Mouse (Mus musculus) c-Kit-positive CD71-positive TER-119-negative erythroid progenitor cells, embryonic 14.5 days (primary cell): Measurements from ENCODE around the gene Ckb.
"Not testable (repeated sequence)": the region's sequence is repeated elsewhere in the genome, so short reads cannot be mapped to it uniquely, and the experiment has no call there.

ENCODE experiments used
- DNase-seq: peaks from one replicate; pipeline ENCODE4 v3.0.0-alpha.2; 2013; ENCODE audit warnings: low read depth

The Ckb gene

DNA sequence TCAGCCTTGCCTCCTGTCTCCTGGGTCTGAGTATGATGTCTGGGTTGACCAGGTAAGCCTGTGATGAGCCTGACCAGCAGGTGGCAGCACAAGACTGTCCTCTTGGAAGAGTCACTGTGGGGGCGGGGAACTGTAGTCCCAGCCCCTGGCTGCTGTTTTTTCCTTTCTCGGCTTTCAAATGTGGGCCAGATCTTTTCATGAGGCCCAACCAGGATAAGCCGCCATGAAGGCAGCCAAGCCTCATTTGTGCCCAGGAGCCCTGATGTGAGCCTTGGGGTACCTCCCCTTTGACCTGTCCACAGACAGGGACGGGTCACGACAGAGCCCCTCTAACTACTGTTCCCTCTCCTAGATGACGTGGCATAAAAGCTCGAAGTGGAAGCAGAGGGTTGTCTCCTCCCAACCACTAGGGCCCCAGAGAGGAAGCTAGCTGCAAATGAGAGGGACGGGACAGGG, 3.7 kb downstream of the Ckb start:
- peak; percentile 91 for DNase-seq

DNA sequence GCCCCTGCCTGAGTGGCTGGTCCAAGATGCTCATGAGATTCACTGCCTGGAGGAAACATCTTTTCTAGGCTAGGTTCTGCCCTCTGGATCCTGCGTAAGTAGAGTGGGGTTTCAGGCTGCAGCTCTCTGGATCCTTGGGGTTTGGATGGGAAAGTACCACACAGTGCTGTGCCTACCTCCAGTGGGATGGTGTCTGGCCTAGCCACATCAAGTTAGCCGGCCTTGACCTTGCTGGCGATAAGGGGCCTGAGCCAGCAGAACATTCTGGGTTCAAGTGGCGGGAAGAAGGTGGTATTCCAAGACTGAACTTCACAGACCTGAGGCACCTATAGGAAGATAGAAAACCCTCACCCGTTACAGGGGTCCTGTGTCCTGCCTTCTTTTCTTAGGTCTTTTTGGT, 4.7 kb downstream of the Ckb start:
- DNase-seq, result no peak

DNA sequence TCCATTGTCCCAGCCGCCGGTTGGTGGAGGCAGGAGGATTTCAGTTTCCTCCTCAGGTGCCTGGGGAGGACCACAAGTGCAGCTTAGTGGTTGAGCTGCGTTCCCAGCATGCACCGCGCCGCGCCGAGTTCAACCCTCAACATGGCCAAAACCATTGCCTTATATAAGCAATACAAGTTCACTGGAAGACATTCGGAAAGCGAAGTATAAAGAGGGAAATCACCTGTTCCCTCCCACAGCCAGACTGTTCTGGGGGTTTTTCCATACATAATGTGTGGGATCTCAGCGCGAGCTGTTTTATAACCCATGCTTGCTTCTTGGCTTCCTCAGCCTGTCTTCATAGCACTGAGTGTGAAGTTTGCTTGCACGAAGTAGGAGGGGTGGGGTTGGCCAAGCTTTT, 5.8 kb downstream of the Ckb start:
- no peak for DNase-seq

DNA sequence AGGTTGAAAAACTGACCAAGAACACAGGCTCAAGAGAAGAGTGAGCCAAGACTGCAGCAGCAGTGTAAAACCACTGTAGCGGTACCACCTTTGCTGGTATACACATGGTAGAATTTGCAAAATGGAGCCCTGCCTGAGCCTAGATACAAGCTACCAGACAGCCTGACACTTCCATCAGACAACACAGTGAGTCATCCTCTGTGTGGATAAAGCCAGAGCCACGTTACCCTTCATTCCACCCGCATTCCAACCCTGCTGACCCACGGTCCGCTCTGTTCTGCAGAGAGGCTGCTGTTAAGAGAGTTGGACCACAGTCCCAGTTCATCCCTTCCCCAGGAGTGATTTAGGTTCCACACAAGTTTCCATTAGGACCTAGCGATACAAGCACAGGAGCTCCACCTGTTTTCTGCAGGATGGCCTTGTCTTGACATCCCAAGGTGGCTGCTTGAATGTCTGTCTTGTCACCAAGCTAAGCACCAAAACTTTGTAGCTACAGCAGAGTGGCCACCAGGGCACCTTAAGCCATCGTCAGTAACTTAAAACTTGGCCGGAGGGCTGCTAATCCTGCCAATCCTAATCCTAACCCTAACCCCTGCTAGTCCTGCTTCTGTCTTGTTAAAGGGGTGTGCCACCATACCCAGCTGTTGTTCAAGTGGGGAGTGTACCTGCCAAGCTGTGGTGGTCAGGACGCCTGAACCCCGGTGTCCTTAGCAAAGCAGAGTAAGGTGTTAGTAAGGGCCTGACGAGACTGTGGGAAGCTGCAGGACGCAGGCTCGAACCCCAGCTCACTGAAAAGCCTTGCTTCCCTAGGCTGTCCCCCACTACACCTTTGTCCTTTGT, 6.9 kb downstream of the Ckb start:
- no peak for DNase-seq

DNA sequence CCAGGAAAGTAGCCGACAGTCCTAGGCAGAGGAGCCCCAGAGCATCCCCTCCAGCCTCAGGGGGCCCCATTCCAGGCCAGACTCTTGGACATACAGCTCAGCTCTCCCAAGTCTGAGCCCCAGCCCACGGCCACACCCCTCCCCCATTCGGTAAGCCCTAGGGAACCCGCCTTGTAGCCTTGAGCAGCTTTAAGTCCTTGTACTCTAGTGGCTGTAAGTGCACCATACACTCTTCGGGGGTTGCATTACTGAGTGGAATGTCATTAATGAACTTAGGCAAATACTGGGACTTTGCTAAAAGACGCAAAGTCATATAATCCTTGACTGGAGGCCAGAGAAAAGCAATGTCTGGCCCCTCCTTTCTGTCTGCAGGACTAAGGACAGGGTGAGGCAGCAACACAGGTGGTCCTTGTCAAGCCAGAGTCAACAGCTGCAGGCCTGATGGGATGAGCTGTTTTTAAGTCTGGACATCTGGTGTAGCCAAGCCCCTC, 7.9 kb downstream of the Ckb start:
- no peak for DNase-seq

DNA sequence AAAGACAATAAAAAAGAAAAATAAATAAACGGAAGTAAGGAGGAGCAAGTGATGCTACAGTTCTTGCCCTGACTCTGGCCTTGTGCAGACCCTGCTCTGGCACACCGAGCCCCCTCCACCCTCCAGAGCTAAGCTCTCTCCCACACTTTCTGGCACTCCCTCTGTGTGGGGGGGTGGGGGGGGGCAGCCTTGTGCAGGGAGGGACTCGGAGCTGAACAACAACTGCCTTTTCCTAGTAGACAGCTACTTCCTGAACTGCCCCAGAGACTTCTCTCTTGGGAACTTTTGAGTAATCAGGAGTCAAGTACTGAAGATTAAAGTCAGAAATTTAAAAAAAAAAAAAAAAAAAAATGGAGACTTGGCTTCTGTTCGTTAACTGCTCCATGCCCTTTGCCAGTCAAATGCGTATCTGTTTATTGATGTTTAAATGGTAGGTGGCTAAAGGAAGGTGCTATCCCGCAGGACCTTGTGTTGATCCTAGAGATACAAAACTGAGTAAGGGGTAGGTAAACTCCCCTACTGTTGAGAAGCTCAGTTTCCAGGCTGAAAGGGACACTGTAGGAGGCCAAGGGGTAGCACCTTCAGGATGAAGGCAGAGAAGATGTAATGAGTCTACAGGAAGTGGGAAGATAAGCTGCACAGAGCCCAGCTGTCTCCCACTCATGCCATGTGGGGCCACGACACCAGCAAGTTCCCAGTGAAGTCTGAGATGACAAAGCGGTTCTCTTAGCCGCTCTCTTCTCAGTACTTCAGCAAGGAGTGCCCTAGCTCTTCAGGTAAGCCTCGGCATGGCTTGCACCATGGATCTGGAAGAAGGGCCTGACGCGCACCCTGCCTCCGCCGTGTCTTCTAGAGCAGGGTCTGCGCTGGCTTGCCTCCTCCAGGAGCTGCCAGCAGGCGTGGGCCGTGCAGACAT, 8.7 kb downstream of the Ckb start:
- DNase-seq, result no peak

DNA sequence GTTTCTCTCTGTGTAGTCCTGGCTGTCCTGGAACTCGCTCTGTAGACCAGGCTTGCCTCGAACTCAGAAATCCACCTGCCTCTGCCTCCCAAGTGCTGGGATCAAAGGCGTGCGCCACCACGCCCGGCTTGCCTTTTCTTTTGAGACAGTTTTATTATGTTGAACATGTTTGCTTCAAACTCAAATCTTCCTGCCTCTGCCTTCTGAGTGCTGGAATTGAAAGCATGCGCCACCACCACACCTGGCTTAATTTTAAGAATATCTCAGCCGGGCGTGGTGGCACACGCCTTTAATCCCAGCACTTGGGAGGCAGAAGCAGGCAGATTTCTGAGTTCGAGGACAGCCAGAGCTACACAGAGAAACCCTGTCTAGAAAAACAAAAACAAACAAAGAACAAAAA, 10.6 kb downstream of the Ckb start:
- not testable (repeated sequence) for DNase-seq

DNA sequence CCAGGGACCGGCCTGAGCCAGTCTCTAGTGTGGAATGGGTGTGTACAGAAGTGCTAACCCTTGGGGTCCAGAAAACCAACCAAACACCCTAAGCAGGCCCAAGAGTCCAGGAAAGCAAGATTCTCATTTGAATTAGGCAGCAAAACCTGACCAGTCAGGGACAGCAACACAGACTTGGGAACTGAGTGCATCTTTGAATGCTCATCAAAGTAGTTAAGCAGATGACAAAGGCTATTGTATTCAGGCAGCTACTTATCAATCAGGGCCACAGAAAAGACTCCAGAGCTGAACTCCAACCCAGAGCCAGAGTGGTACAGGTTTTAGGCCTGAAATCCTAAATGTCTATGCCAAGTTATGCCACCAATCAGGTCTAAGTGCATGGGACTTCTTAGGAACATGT, 11.5 kb downstream of the Ckb start:
- DNase-seq, result no peak

DNA sequence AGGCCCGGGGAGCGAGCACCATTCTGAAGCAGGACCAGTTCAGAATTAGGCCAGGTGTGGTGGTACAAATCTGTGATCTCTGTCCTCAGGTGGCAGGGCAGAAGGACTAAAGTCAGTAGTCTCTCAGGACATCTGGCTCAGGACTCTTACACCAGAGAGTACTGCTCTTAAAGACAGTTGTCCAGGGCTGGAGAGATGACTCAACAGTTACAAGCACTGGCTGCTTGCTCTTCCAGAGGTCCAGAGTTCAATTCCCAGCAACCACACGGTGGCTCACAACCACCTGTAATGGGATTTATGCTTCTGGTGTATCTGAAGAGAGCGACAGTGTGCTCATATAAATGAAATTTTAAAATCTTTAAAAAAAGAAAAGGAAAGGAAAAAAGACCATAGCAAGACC, 12.8 kb downstream of the Ckb start:
- no peak for DNase-seq

DNA sequence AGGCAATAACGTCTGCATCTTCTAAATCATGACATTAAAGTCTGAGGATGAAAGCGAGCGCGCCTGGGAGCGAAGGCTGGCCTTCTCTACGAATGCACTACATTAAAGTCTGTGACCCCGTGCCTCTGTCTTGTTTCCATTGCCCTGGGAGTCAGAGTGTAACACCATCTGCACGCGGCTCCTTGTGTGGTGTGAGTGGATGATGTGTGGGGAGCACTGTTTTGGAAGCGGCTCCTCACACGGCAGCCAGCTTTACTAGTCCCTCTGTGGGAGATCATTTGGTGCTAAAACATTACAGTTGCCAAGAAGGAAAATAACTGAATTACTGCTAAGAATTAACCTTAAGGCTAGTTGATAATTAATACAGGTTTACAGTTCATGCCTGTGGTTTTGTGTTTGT, 16.4 kb downstream of the Ckb start:
- DNase-seq, result no peak

DNA sequence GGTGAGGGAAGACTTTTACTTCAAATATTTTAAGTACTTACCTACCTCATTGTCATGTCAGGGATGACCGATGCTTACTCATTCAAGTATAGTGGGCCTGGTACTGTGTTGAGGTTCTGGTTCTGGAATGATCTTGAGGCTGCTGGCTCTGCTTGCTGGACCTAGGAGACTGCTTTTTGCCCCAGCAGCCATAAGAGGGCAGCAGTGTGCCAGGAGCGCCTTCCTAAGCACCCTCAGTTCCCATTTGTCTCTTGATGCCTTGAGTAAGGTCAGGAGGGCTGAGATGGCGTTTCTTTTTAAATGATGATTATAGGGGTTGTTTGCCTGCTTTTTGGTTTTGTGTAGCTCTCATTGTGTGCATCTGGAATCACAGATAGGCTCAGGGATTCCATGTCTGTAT, 18.7 kb downstream of the Ckb start:
- DNase-seq, result peak; percentile 50

DNA sequence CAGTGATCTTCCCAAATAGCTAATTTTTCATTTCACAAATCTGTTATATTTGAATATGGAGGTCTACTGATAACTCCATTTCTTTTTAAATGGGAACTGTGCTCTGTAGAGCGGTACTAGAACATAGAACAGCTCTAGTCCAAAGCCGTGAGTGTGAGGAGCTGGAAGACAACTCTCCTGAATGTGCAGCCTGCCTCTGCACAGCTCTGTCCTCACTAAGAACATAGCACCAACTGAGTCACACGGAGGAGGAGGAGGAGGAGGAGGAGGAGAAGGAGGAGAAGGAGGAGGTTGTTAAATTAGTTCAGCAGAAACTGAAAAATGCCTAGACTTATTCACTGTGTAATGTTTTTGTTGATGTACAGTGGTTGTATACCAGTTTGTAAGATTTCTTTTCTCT, 19.2 kb downstream of the Ckb start:
- no peak for DNase-seq

DNA sequence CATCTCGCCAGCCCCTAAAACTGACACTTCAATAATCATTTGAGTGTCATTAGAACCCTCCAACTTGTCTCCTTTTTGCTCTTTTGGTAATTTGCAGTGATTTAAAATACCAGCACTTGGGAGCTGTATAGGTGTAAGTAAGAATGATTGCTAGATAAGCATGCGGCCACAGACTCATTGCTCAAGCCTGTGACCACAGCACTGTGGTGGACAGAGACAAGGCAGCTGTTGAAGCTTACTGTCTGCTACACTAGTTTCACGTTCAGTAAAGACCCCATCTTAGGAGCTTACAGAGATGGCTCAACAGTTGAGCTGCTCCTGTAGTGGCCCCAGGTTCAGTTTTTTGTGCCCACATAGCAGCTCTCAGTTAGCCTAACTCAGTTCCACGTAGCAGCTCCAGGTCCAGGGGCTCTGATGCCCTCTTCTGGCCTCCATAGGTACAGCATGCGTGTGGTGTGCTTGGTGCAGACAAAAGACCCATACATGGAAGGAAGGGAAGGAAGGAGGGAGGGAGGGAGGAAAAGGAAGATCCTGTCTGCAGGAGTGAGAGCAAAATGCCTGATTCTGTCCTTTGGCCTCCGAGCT, 24.0 kb downstream of the Ckb start:
- DNase-seq, result peak; percentile 40
